Mouse (Mus musculus) forebrain, embryonic 13.5 days (tissue): ENCODE data around the gene Capn10. TPM values are rescaled to one million over a fixed set of nuclear protein-coding genes. Genes with fewer than 3 reads are reported as not detected.

Source experiments
- ATAC-seq: fragments of 200-750 bp; cut with Nextera tagmentation; 2 replicates; pipeline ENCODE4 v1.8.0; 2017
- H3K27ac ChIP-seq: fragments of 300-500 bp; sonication (generic); 2 replicates; pipeline ENCODE4 v1.5.1; 2015; ENCODE audit warnings: inconsistent platforms, mild to moderate bottlenecking, moderate library complexity
- H3K27me3 ChIP-seq: fragments of 300-500 bp; sonication (generic); 2 replicates; pipeline ENCODE4 v1.6.1; 2015; ENCODE audit warnings: mild to moderate bottlenecking, inconsistent platforms
- H3K36me3 ChIP-seq: fragments of 300-500 bp; sonication (generic); 2 replicates; pipeline ENCODE4 v1.6.1; 2015; ENCODE audit warnings: mild to moderate bottlenecking, inconsistent platforms; ENCODE audit not compliant: poor library complexity, severe bottlenecking
- H3K4me1 ChIP-seq: fragments of 300-500 bp; sonication (generic); 2 replicates; pipeline ENCODE4 v1.6.1; 2015; ENCODE audit warnings: inconsistent platforms
- H3K4me2 ChIP-seq: fragments of 300-500 bp; sonication (generic); 2 replicates; pipeline ENCODE4 v1.6.1; 2015; ENCODE audit warnings: inconsistent platforms, mild to moderate bottlenecking, moderate library complexity
- H3K4me3 ChIP-seq: fragments of 300-500 bp; sonication (generic); 2 replicates; pipeline ENCODE4 v1.5.1; 2015; ENCODE audit warnings: mild to moderate bottlenecking, inconsistent platforms
- H3K9ac ChIP-seq: fragments of 300-500 bp; sonication (generic); 2 replicates; pipeline ENCODE4 v1.6.1; 2015; ENCODE audit warnings: mild to moderate bottlenecking, inconsistent platforms
- H3K9me3 ChIP-seq: fragments of 300-500 bp; sonication (generic); replicated peaks from 2 replicates; pipeline ENCODE4 v1.6.1; 2016; ENCODE audit warnings: inconsistent platforms
- WGBS: fragments of 180-500 bp; shearing (Covaris S2); methylation state at CpG from one replicate; pipeline ENCODE4 v1.1.7; 2015; 5-methylcytosine and 5-hydroxymethylcytosine counted together
- polyA plus RNA-seq: library from polyadenylated mRNA; unstranded; fragments of >200 nt; fragmentation: Nextera tagmentation; extraction: Ambion mirVana; gene quantifications from 2 replicates; pipeline ENCODE4 v1.2.1, GENCODE M21; 2015

Gene Capn10
- polyA plus RNA-seq, 1 experiment from 2014 or later: 51.7 TPM

DNA sequence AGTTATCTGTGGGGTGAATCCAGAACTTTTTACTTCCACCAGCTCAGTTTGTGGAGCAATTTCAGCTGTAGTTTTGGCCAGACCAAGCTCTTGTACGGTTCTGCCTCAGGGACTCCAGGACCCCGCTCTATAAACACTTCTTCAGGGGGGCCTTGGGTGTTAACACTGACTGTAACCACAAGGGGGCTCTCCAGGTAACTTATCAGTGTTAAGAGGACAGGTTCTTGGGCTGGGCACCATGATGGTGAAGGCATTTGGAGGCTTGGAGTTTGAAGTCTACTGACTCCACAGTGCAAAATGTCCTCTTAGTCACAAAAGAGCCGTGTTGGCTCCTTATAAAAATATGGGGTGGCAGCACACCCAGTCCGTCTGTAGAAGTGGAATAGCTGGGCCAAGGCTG lies 25.1 kb upstream of the Capn10 start:
- no peak overlapping the region for H3K4me2 ChIP-seq
- H3K27me3 ChIP-seq: 0 out of 2 replicates have a peak, but pooled peaks cover 4% of the 10 kb centered on the region
- no peak overlapping the region for H3K9ac ChIP-seq
- peaks cover 53% of the 10 kb centered on the region for H3K4me1 ChIP-seq
- no peak for ATAC-seq
- no peaks in the 10 kb centered on the region for H3K9me3 ChIP-seq
- H3K4me3 ChIP-seq: no peak overlapping the region
- no peak overlapping the region for H3K27ac ChIP-seq
- H3K36me3 ChIP-seq: peaks cover 5% of the 10 kb centered on the region; the same call in 1 of the 2 replicates
- WGBS: 65% methylated on average over 4 of the region's 4 CpGs

DNA sequence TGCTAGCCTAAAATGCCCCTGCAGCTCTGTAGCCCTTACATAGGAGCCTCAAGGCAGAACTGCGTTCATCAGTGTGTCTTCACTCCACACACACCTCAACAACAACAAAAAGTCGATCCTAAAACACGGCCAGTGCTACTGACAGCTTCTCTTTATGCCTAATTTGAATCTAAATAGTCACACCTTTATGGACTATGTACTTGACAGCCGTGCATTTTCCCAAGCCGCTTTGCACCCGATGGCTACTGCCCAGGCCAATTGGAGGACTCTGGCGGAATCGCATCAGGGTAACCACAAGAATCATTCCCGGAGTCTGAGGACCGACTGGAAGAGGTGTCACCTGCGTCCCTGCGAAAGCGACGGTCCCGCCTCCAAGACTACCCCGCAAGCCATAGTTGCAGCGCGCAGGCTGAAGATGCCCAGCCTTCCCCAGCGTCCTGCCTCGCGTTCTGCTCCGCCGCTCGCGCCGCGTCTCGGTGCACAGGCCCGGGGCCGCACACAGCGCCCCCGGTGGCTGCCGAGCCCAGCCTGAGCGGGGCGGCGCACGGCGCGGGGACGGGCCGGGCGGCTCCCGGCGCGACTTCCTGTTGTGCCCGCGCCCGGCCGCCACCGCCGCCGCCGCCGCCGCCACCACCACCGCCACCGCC lies 23.8 kb upstream of the Capn10 start, which contains the start of gene Rnpepl1:
Rnpepl1 (plus strand) TSS at position 545 of the 647 bp plus-strand sequence.
- Histone ChIP-seq H3K4me3 (peak within 1 kb of the TSS; percentile 84), H3K36me3 (peaks cover 18% of the 10 kb centered on the region), H3K4me2 (peak within 1 kb of the TSS; percentile 80), H3K27ac (peak within 1 kb of the TSS; percentile 92), H3K27me3 (0 out of 2 replicates have a peak, but pooled peaks cover 4% of the 10 kb centered on the region), H3K9ac (peak within 1 kb of the TSS; percentile 92), H3K4me1 (peaks cover 53% of the 10 kb centered on the region), H3K9me3 (no peaks in the 10 kb centered on the region)
- WGBS: under 1% methylated on average over 46 of the region's 57 CpGs
- peak; percentile 84 for ATAC-seq

DNA sequence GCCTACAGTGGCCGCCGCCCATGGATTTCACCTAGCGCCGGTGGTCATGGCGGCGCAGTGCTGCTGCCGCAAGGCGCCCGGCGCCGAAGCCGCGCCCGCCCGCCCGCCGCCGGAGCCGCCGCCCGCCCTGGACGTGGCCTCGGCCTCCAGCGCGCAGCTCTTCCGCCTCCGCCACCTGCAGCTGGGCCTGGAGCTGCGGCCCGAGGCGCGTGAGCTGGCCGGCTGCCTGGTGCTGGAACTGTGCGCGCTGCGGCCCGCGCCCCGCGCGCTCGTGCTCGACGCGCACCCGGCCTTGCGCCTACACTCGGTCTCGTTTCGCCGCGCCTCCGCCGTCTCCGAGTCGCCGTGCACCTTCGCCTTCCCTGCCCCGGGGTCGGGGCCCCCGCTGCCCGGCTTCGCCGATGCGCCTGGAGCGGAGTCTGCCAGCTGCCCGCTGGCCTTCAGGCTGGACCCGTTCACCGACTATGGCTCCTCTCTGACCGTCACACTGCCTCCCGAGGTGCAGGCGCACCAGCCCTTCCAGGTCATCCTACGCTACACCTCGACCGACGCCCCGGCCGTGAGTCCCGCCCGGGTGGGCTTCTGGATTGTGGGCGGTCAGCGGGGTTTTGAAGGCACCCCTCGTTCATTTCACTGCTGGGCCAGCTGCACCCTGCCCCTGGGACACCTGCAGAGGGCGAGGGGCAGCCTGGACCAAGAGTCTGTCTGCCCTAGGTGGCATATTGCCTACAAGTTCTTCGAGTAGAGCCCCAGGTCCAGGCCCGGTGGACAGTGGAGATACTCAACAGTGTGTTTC lies 23.1 kb upstream of the Capn10 start:
- peak; percentile 36 for ATAC-seq
- peaks cover 53% of the 10 kb centered on the region for H3K4me1 ChIP-seq
- peaks cover 25% of the 10 kb centered on the region for H3K36me3 ChIP-seq
- H3K4me3 ChIP-seq: peak overlapping the region; percentile 84
- peak overlapping the region; percentile 80 for H3K4me2 ChIP-seq
- H3K9ac ChIP-seq: peak overlapping the region; percentile 92
- H3K27ac ChIP-seq: peak overlapping the region; percentile 92
- H3K27me3 ChIP-seq: 0 out of 2 replicates have a peak, but pooled peaks cover 4% of the 10 kb centered on the region
- no peaks in the 10 kb centered on the region for H3K9me3 ChIP-seq
- WGBS: under 1% methylated on average over 52 of the region's 85 CpGs

DNA sequence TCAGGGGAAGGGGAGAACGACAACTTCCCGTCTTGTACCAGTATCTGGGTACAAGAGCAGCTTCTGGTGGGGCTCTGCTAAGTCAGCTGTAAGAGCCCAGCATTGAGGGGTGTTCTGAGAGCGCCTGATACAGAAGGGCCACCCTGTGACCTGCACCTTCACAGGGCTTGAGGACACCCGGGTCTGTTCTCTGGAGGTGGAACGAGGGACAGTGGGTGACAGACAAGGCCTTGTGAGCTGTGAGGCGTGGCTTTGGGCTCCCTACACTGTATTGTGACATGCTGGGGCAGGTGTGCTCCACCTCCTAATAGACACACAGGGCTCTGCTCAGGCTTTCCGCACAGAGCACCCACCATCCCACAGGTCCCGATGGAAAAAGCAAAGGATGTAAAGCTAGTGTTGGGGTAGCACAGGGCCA lies 22.4 kb upstream of the Capn10 start:
- H3K27ac ChIP-seq: peak overlapping the region; percentile 92
- no peak for ATAC-seq
- 0 out of 2 replicates have a peak, but pooled peaks cover 4% of the 10 kb centered on the region for H3K27me3 ChIP-seq
- H3K9me3 ChIP-seq: no peaks in the 10 kb centered on the region
- WGBS: 35% methylated on average over 8 of the region's 8 CpGs
- H3K9ac ChIP-seq: peak overlapping the region; percentile 92
- peaks cover 31% of the 10 kb centered on the region for H3K36me3 ChIP-seq
- peak overlapping the region; percentile 84 for H3K4me3 ChIP-seq
- peak overlapping the region; percentile 80 for H3K4me2 ChIP-seq
- H3K4me1 ChIP-seq: peaks cover 47% of the 10 kb centered on the region

DNA sequence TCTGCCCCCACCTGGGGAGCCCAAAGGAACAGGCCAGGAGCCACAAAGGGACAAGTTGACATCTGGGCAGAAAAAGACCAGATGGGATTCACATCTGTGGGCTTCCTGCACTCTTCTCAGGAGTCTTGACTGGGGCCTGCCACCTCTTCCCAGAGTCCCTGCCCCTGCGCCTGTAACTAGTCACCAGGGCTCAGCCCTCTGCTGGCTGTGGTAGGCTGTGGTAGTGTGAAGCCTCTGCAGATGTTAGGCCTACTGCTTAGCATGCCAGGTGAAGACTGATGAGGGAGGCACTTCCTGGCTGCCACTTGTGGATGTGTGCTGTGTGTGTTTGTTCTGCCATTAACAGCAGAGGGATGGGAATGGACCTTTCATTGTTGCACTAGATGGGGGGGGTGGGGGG lies 21.9 kb upstream of the Capn10 start:
- Histone ChIP-seq H3K4me2 (peak overlapping the region; percentile 80), H3K9me3 (no peaks in the 10 kb centered on the region), H3K4me1 (peaks cover 45% of the 10 kb centered on the region), H3K27ac (no peak overlapping the region), H3K4me3 (peak overlapping the region; percentile 84), H3K36me3 (peaks cover 37% of the 10 kb centered on the region), H3K27me3 (0 out of 2 replicates have a peak, but pooled peaks cover 4% of the 10 kb centered on the region), H3K9ac (peak overlapping the region; percentile 92)
- no peak for ATAC-seq
- WGBS: 52% methylated on average over 1 of the region's 1 CpGs

DNA sequence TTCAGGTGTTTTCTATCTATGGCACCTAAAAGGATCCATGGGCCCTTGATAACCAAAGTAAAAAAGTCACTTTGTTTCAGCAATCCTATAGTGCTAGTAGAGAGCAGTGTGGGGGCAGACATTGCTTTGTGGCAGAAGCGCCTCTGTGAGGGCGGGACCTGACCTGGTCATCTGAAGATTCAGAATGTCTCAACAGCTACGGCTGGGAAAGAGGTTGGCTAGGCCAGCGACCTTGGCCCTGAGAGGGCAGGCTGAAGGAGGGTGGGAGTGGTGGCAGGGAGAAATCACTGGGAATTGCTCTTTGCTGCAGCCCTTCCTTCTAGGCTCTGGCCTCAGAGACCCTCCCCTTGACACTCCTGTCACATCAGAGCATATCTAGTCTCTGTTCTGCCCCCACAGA lies 19.9 kb upstream of the Capn10 start:
- no peak for ATAC-seq
- Histone ChIP-seq H3K36me3 (peaks cover 56% of the 10 kb centered on the region), H3K9ac (no peak overlapping the region), H3K4me2 (no peak overlapping the region), H3K9me3 (no peaks in the 10 kb centered on the region), H3K4me1 (peaks cover 31% of the 10 kb centered on the region), H3K4me3 (no peak overlapping the region), H3K27ac (no peak overlapping the region), H3K27me3 (0 out of 2 replicates have a peak, but pooled peaks cover 2% of the 10 kb centered on the region)
- 80% methylated on average over 4 of the region's 4 CpGs for WGBS

DNA sequence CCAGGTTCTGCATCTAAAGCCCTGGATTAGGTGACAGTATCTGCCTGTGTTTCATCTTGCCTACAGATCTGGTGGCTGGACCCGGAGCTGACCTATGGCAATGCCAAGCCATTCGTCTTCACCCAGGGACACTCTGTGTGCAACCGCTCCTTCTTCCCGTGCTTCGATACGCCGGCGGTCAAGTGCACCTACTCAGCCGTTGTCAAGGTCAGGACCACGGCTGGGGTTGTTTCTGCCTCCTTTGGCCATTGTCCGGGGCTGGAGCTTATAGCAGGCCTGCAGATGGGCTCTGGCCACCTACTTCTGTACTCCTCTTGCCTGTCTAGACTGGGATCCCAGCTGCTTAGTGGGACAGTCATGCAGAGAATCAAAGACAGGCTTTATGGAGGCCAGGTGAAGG lies 19.2 kb upstream of the Capn10 start:
- no peak for ATAC-seq
- Histone ChIP-seq H3K4me2 (no peak overlapping the region), H3K27me3 (no peaks in the 10 kb centered on the region), H3K9me3 (no peaks in the 10 kb centered on the region), H3K4me3 (no peak overlapping the region), H3K4me1 (peaks cover 24% of the 10 kb centered on the region), H3K36me3 (peaks cover 64% of the 10 kb centered on the region), H3K9ac (no peak overlapping the region), H3K27ac (no peak overlapping the region)
- 97% methylated on average over 11 of the region's 11 CpGs for WGBS

DNA sequence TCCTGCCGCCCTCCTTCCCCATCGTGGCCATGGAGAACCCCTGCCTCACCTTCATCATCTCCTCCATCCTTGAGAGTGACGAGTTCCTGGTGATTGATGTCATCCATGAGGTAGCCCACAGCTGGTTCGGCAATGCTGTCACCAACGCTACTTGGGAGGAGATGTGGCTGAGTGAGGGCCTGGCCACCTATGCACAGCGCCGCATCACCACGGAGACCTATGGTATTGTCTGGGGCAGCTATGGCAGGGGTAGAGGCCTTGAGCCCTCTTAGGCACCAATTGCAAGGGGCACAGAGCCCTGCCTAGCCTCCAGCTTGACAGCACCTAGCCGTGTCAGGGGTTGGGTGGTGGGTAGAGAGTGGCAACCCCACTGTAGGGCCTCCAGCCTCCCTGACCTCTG lies 17.5 kb upstream of the Capn10 start:
- Histone ChIP-seq H3K4me3 (no peak overlapping the region), H3K9ac (no peak overlapping the region), H3K27me3 (no peaks in the 10 kb centered on the region), H3K9me3 (no peaks in the 10 kb centered on the region), H3K4me2 (no peak overlapping the region), H3K36me3 (peaks cover 79% of the 10 kb centered on the region), H3K4me1 (peaks cover 15% of the 10 kb centered on the region), H3K27ac (no peak overlapping the region)
- ATAC-seq: no peak
- 96% methylated on average over 9 of the region's 9 CpGs for WGBS

DNA sequence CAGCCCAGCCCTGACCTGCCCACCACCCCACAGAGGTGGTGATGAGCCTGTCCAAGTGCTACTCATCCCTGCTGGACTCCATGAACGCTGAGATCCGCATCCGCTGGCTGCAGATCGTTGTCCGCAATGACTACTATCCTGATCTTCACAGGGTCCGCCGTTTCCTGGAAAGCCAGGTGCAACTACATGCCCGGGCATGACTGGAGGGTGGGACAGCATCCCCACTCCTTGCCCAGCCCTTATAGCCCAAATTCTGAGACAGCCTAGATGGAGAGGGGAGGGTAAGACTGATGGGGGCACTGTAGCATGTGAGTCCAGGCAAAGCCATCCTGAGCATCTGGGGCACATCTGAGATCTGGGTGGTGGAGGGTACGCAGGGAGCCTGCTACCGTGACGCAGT lies 15.0 kb upstream of the Capn10 start:
- H3K36me3 ChIP-seq: peaks cover 73% of the 10 kb centered on the region
- H3K4me3 ChIP-seq: no peak overlapping the region
- no peak overlapping the region for H3K9ac ChIP-seq
- ATAC-seq: no peak
- 97% methylated on average over 11 of the region's 11 CpGs for WGBS
- no peaks in the 10 kb centered on the region for H3K4me1 ChIP-seq
- no peak overlapping the region for H3K4me2 ChIP-seq
- no peaks in the 10 kb centered on the region for H3K9me3 ChIP-seq
- H3K27me3 ChIP-seq: no peaks in the 10 kb centered on the region
- no peak overlapping the region for H3K27ac ChIP-seq

DNA sequence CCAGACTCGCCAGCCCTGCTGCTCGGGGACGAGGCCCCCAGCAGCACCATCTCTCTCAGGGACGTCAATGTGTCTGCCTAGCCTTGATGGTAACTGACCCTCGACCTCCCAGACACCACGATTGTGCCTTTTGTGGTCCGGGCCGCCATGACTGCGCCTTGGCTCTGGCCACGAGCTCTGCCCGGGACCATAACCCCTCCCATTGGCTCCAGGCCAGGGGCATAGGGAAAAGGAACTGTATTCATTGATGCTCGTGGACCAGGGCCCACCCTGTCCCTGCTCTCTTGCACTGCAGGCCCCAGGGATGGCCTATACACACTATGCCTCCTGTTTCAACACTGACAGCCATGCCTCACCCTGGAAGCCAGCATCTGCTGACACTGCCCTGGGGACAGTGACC lies 14.4 kb upstream of the Capn10 start:
- H3K27me3 ChIP-seq: 0 out of 2 replicates have a peak, but pooled peaks cover 2% of the 10 kb centered on the region
- H3K27ac ChIP-seq: no peak overlapping the region
- H3K4me2 ChIP-seq: no peak overlapping the region
- no peaks in the 10 kb centered on the region for H3K9me3 ChIP-seq
- H3K4me1 ChIP-seq: no peaks in the 10 kb centered on the region
- 78% methylated on average over 12 of the region's 12 CpGs for WGBS
- H3K4me3 ChIP-seq: no peak overlapping the region
- peaks cover 67% of the 10 kb centered on the region for H3K36me3 ChIP-seq
- ATAC-seq: no peak
- H3K9ac ChIP-seq: no peak overlapping the region

DNA sequence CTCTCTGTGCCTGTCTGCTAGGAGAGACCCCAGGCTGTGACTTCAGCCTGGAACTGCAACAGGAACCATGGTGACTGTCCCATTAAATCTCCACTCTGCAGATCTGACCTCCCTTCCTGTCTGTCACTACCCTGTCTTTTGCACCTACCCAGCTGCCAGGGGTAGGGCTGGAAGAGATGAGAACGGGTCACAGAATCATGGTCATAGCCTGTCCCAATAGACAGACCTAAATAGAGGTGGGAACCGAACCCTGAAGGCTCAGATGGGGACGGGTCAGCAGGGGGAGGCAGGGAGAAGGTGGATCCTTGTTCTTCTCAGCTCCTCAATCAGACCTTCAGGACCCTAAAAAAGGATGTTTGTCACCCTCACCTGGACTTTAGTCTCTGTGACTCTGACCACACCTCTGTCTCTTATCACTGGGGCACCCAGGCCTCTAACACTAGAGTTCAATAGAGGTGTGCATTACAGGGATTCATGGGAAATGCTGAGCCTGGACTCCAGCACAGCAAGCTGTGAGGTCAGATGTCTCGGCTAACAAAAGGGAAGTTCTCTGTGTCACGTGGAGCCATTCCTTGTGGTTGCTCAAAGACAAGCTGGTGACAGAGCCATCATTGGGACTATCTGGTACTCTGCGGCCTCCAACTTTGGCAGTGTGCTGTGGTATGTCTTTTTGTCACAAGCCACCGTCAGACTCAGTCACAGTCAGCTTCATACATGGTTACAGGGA lies 13.5 kb upstream of the Capn10 start:
- H3K9ac ChIP-seq: no peak overlapping the region
- peaks cover 59% of the 10 kb centered on the region for H3K36me3 ChIP-seq
- no peak for ATAC-seq
- H3K27ac ChIP-seq: no peak overlapping the region
- 0 out of 2 replicates have a peak, but pooled peaks cover 2% of the 10 kb centered on the region for H3K27me3 ChIP-seq
- 88% methylated on average over 7 of the region's 7 CpGs for WGBS
- no peaks in the 10 kb centered on the region for H3K4me1 ChIP-seq
- H3K9me3 ChIP-seq: no peaks in the 10 kb centered on the region
- H3K4me2 ChIP-seq: no peak overlapping the region
- no peak overlapping the region for H3K4me3 ChIP-seq

DNA sequence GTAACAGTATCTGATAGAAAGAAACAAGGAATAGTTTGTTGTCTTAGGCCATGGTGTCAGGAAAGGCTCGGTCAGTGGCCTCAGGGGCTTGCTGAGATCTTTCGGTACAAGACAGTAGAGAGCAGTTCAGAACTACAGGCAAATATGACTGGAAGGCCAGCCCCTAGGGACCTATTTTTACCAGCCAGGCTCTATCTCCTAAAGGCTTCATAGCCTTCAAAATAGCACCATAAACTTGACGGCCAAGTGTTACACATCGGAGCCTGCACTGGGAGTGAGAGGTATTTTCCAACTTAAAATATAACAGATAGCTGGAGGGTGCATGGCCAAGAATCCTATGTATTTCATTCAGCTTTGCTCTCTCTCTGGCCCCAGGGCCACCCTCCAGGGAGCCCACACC lies 12.7 kb upstream of the Capn10 start:
- H3K4me1 ChIP-seq: no peaks in the 10 kb centered on the region
- H3K36me3 ChIP-seq: peaks cover 50% of the 10 kb centered on the region
- no peak for ATAC-seq
- no peak overlapping the region for H3K27ac ChIP-seq
- H3K9me3 ChIP-seq: no peaks in the 10 kb centered on the region
- WGBS: 96% methylated on average over 4 of the region's 4 CpGs
- 0 out of 2 replicates have a peak, but pooled peaks cover 2% of the 10 kb centered on the region for H3K27me3 ChIP-seq
- no peak overlapping the region for H3K9ac ChIP-seq
- H3K4me3 ChIP-seq: no peak overlapping the region
- no peak overlapping the region for H3K4me2 ChIP-seq
